Mouse (Mus musculus): Measurements from ENCODE around the gene Ppp1r13b. TPM values are rescaled to one million over a fixed set of nuclear protein-coding genes. Genes with fewer than 3 reads are reported as not detected.

The Ppp1r13b gene
- total RNA-seq, 1 experiment from 2014 or later = 9.8 TPM

DNA sequence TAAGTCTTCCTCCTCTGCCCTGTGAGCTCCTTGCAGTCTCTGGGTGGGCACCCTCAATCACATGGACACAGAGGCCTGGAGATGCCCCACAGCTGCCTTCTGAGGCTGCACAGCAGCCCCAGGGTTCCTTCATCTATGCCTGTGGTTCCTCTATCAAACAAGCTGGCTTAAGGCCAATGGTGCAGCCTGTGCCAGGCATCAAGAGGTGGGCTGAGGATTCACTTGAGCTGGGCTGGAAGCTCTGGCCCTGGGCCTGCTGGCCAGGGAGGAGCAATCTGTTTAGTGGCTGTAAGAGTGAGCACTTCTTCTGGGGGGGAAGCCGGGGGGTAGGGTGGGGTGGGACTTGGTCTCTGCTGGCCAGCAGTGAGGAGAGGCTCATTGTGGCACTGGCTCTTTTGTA is 19.4 kb upstream of the Ppp1r13b start:
- no peak for ATAC-seq (replicated peaks; ENCODE audit: insufficient number of reproducible peaks, low FRiP score, low TSS enrichment, poor library complexity, severe bottlenecking)

DNA sequence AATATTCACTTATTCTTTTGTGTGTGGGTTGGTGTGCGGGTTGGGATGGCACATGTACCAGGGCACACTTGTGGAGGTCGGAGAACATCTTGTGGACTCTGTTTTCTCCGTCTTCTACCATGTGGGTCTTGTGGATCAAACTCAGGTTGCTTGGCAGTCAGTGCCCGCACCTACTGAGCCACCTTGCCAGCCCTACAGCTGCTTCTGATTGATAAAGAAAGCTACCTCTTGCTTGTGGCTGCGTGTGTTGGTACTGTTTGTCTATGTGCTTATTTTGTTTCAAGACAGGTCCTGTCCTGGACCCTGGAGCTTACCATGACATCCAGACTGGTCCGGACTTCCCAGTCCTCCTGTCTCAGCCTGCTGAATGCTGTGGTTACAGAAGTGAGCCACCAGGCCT is 15.2 kb upstream of the Ppp1r13b start:
- ATAC-seq (replicated peaks; ENCODE audit: insufficient number of reproducible peaks, low FRiP score, low TSS enrichment, poor library complexity, severe bottlenecking) = no peak

DNA sequence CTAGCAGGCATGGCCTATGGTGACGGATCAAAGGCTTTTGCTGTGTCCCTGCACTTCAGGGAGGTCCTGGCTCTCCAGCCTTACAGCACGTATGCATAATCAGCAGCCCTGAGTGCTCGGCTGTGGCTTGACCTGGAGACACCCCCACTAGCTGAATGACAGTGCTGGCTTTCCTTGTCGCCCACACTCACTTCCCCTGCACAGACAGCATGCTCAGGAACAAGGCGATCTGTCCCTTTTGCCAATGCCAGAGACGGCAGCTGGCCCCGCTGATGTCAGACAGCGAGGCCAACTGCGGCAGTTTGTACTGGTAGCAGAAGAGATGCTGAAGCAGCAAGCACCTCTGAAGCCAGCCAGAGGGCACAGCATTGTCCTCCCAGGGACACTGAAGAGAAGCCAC is 12.1 kb upstream of the Ppp1r13b start:
- no peak for ATAC-seq (replicated peaks; ENCODE audit: insufficient number of reproducible peaks, low FRiP score, low TSS enrichment, poor library complexity, severe bottlenecking)

DNA sequence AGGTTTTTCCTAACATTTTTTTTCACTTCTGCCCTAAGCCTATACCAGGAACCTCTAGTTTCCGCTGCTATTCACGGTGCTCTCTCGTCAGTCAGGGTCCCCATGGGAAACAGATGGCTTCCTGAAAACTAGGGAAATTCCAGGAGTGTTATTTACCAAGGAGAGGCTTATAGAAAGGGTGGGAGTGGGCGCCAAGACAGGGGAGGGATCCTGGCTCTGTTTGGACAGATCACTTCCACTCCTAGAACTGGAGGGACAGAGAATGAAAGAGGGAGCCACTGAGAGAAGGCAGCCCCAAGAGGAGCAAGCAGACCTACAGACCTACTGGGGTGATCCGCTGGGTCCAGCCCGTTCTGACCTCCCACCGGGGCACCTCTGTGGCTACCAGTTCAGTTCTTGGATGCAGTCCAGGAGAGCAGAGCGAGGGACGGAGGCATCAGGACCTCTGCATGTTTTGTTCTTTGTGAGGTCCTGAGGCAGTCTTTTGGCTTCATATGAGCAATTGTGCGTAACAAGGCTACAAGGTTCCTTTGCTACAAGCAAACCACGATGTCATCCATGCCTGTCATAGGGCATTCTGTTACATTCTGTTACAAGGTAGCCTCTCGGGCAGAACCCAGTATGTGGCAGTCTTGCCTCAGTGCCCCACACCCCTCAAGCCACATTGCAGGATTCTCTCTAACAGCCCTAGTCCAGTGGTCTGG is 8.8 kb upstream of the Ppp1r13b start:
- ATAC-seq (replicated peaks; ENCODE audit: insufficient number of reproducible peaks, low FRiP score, low TSS enrichment, poor library complexity, severe bottlenecking) = no peak

DNA sequence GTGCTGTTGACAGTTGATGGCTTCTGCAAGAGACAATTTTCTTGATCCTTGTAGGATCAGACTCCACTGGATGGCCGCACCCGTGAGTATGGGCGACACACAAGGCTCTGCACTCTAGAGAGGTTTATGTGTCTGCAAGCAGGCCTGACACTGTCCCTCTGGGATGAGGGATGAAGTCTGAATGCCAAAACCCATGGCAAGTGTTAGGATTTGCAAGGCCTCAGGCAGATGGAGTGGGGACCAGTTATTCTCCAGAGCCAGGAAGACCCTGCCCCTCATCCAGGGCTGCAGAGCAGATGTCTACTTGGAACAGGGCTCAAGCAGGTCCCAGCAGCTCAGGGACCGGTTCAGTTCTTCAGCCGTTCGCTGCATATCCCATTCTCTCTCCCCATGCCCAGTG is 7.9 kb upstream of the Ppp1r13b start:
- no peak for ATAC-seq (replicated peaks; ENCODE audit: insufficient number of reproducible peaks, low FRiP score, low TSS enrichment, poor library complexity, severe bottlenecking)

DNA sequence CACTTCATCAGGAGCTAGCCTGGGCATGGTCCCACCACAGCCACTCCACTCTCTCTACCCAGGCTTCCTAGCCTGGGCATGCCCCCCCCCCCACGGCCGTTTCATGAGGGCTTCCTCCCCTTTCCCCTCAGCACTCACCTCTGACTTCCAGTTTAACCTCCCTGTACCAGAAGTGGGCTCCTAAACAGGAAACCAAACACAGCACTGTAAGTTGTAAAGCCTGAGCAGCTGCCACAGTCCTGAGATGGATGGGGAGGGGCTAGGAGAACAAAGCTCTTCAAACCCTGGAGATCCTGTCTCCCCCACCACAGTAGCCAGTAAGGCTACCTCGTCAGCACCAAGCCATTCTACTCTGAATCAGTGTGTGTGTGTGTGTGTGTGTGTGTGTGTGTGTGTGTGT is 6.1 kb upstream of the Ppp1r13b start:
- no peak for ATAC-seq (replicated peaks; ENCODE audit: insufficient number of reproducible peaks, low FRiP score, low TSS enrichment, poor library complexity, severe bottlenecking)

DNA sequence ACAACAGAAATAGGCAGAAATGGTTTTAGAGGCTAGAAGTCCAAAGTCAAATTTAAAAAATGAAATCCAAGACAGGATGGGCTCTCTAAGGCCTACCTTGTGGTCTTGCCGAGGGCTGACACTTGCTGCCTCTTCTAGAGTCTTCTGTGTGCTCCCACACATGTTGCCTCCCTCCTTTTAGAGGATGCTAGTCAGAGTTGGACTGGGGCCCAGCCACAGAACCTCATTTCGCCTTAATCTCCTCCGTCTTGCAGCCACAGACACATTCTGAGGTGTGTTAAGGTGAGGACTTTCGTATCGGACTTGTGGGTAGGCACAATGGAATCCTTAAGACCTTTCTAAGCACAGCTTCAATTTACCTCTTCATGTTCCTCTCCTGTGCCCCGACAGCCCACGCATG is 4.9 kb upstream of the Ppp1r13b start:
- no peak for ATAC-seq (replicated peaks; ENCODE audit: insufficient number of reproducible peaks, low FRiP score, low TSS enrichment, poor library complexity, severe bottlenecking)

DNA sequence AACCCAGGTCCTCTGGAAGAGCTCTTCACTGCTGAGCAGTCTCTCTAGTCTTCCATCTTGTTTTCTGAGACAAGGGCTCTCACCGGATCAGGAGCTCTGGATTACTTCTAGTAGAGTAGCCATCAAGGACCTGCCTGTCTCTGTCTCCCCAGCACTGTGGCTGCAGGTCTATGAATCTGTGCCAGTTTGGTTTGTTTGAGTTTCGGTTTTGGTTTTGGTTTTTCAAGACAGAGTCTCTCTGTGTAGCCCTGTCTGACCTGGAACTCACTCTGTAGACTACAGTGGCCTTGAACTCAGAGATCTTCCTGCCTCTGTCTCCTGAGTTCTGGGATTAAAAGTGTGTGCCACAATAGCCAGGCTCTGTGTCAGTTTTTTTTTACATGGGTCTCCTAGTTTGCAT is 3.9 kb upstream of the Ppp1r13b start:
- ATAC-seq (replicated peaks; ENCODE audit: insufficient number of reproducible peaks, low FRiP score, low TSS enrichment, poor library complexity, severe bottlenecking) = no peak

DNA sequence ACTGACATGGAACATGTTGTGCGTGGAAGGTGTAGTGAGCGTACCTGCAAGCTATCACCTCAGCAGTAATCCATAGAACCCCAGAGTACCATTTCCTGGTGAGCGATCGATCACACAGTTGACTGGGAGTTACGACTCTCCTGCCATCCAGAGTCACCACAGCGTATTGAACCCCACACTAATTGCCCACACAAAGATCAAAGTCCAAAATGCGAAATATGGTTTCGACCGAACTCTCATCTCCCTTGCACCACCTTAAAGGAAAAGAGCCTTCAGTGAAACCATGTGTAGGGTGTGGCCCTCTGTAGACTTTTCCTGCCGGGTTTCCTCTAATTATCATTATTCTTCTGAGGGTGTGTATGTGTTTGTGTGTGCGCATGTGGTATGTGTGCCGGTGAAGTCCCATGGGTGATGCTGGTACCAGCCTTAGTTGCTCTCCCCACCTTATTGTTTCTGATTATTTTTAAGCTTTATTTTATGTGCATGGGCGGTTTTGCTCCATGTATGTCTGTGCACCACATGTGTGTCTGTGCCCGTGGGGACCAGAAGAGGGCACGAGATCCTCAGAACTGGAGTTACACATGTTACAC is 3.4 kb upstream of the Ppp1r13b start:
- no peak for ATAC-seq (replicated peaks; ENCODE audit: insufficient number of reproducible peaks, low FRiP score, low TSS enrichment, poor library complexity, severe bottlenecking)

DNA sequence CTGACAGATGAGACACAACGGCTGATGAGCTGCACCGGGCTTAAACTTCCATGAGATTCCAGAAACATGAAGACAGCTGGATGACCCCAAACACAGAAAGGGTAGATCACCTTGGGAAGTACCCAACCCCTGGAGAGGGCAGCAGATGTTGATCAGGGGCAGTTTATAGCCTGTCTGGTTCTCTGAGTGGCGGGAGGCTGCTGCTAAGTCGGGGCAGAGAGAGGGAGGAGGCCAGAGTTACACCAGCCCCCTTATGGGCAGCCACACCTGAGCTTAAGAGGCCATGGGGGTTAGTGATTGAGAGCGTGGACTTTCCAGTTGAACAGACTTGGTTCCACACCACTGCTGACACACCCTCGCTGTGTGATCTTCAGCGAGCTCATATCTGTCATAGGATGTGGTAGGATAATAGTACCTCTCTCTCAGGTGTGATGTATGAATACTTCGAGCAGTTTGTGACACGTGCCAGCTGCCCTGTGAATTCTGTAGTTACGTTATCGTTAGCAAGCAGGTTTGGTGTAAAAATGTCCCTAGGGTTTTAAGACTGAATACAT is 1.2 kb upstream of the Ppp1r13b start:
- no peak for ATAC-seq (replicated peaks; ENCODE audit: insufficient number of reproducible peaks, low FRiP score, low TSS enrichment, poor library complexity, severe bottlenecking)

DNA sequence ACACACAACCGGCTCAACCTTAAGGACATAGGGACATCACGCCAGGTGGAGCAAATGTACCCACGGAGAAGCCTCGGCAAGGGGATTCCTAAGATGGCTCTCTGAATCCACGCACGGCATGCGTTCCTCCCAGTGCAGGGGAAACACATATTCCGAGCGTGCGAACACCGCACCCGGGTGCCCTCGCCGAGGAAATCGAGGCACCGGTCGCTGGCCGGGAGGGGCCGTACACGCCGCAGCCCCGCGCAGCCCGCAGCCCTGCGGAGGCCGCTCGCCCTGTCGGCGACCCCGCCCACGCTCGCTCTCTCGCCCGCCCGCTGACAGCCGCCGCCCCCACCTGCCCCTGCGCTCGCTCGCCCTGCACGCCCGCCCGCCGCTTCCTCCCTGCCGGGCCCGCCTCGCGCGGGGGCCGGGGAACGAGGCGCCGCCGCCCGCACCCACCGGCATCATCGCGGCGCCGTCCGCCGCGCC is 454 bp downstream of the Ppp1r13b start:
- ATAC-seq (replicated peaks; ENCODE audit: insufficient number of reproducible peaks, low FRiP score, low TSS enrichment, poor library complexity, severe bottlenecking) = no peak

DNA sequence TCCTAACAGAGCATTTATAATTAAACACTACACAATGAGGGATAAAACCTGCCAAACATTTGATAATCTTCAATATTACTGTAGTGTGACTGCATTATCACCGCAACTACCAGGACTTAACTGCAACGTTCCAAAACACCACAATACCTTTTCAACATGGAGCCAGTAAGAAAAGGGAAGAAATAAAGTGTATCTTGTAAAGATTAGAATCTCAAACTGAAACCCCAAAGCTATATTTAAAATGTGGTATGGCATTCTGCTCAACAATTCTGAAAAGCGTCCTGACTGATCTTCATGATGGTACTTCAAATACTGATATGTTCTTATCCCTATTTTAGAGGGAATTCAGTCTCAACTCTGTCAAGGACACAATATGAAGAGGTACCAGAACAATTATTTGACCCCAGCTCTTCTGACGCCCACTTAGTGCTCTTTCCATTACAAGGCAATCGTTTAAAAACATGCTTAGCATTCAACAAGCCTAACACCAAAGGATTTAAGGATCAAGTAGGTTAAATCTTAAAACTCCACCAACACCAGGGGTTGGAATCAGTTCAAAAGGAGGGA is 1.5 kb downstream of the Ppp1r13b start:
- ATAC-seq (replicated peaks; ENCODE audit: insufficient number of reproducible peaks, low FRiP score, low TSS enrichment, poor library complexity, severe bottlenecking) = no peak

DNA sequence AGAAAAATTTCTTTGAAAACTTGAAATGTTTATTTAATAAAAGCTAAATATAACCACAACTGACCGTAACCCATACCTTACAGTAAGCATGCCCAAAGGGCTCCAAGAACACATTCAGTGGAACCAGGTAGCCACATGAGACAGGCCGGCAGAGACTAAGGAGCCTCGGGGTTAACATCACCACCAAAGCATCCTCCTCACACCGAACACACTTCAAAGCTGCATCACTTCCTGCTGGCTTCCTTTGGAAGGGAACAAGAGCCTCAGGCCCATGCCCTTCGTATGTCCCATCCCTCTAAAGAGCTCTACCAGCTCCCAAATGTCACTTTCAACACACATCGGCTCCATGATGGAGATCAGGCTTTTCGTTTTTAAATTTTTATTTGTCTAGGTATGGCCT is 5.4 kb downstream of the Ppp1r13b start:
- no peak for ATAC-seq (replicated peaks; ENCODE audit: insufficient number of reproducible peaks, low FRiP score, low TSS enrichment, poor library complexity, severe bottlenecking)

DNA sequence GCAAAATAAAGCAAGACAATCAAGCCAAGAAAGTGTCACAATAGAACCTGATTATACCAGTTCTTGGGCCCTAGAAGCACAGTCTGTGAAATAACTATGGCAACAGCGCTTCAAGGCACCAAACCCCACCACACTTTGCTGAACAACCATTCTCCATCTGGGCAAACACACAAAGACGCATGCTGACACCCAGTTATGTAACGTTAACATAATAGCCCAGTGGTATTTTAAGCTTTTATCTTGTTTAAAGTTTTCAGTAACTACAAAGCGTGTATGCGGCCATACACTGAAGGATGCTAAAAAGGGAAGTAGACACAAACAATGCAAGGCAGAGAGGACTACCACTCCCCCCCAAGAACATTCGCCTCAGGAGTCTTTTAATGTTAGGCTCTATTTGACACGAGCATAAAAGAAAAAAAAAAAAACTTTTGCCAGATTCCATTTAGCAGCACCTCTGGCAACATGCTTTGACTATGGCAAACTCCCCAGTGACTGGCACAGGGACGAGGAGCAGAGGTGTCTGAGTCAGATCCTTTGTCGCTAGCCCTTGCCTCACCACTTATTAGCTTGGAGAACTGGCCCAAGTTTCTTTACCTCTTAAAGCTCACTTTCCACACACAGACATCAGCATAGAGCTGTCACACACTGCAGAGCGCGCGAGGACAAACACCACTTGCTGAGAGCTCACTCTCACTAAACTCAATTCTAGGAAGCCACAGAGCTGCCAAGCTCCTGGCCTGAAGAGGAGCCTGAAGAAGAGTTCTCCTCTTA is 6.6 kb downstream of the Ppp1r13b start:
- no peak for ATAC-seq (replicated peaks; ENCODE audit: insufficient number of reproducible peaks, low FRiP score, low TSS enrichment, poor library complexity, severe bottlenecking)

DNA sequence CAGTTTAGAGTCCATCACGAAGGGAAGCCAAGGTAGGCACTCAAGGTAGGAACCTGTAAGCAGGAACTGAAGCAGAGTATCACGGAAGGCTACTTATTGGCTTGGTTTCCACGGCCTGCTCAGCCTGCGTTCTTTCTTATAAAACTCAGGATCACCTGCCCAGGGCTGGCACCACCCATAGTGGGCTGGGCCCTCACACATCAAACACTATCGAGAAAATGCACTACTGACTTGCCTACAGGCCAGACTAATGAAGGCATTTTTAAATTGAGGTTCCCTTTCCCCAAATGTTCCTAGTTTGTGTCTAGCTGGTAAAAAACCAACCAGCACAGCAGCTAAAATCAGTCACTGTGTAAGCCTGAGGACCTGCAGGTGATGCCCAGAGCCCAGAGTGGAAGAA is 8.3 kb downstream of the Ppp1r13b start:
- no peak for ATAC-seq (replicated peaks; ENCODE audit: insufficient number of reproducible peaks, low FRiP score, low TSS enrichment, poor library complexity, severe bottlenecking)

DNA sequence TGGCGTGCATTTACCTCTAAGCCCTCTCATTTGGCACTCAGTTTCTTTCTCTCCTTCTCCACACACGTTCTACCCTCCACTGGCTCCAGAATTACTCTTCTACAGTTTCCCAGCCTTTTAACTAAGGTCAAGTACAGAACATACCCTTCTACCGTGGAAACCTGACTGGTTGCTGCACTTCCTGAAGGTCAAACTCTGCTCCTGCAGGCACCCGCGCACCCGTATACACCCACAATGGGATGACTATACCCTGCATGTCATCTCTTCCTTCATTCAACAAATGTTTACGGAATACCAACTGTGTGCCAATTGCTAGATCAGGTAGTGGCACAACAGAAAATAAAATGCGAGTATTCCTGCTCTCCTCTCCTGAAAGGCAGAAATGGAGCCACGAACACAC is 9.2 kb downstream of the Ppp1r13b start:
- ATAC-seq (replicated peaks; ENCODE audit: insufficient number of reproducible peaks, low FRiP score, low TSS enrichment, poor library complexity, severe bottlenecking) = no peak

DNA sequence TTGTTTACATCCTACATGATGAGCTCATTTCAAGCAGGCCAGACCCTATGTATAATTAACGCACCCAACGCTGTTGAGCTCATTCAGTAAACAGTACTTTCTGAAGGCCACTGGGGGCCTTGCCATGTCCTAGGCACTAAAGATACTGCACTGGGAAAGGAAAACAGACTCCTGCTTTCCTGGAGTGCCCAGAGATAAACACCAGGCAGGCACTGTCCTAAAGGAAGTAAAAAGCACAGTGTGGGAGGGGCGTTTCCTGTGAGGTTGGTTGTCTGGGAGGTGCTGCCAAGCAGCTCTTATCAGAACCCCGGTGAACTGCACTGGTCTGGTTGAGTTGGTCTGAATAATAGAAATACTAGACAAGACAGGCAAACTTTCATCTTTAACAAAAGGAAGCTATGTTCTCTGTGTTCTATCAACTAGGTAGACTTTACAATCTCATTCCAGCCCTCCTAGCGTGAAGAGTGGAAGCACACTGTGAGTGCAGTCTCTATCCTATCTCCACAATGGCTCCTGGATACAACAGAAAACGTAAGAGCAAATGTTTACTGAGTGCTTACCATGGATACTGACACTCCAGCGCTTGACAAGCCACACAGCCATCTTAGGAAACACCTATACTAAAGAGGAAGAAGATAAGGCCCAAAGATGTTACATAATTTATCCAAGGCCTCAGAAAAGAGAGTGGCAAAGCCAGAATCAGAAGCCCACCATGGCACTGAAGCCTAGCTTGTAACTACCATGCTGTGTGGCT is 10.8 kb downstream of the Ppp1r13b start:
- ATAC-seq (replicated peaks; ENCODE audit: insufficient number of reproducible peaks, low FRiP score, low TSS enrichment, poor library complexity, severe bottlenecking) = no peak

DNA sequence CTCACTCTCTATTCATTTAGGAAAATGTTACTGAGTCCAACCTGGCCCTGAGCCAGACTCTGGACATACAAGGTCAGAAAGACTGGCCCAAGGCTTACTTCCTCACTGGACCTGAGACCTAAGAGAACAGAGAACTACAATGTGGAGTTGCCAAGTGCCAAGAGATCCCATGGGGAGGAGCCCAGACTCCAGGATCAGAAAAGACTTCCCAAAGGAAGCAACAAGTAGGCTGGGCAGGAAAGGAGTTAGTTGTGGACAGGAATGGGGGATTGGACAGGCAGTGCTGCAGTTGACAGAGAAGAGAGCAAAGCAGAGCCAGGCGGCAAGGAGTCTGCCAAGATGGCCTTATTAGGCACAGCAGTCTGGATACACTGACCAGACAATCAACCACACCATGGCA is 13.8 kb downstream of the Ppp1r13b start:
- ATAC-seq (replicated peaks; ENCODE audit: insufficient number of reproducible peaks, low FRiP score, low TSS enrichment, poor library complexity, severe bottlenecking) = no peak

DNA sequence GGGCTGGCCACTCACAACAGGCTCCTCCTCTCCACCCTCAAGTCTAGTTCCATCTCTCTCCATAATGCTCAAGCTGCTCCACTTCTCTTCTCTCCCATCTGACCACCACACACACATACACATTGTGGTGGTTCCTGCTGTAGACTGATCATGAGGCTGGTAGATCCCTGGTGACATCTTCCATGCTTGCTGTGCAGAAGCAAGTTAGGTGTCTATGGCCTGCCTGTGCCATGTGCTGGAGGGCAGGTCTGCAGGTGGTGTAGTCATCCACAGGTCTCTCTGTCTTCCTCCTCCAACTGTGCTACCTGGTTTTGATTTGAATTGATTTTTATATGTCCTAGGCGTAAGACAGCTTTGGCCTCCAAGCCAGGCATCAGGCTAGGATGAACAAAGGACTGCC is 14.9 kb downstream of the Ppp1r13b start:
- no peak for ATAC-seq (replicated peaks; ENCODE audit: insufficient number of reproducible peaks, low FRiP score, low TSS enrichment, poor library complexity, severe bottlenecking)
